Mouse (Mus musculus): ENCODE results near the gene Pp2d1. TPM values are rescaled to one million over a fixed set of nuclear protein-coding genes. Genes with fewer than 3 reads are reported as not detected.

Gene Pp2d1
- total and polyA plus RNA-seq, 3 experiments: not detected

DNA sequence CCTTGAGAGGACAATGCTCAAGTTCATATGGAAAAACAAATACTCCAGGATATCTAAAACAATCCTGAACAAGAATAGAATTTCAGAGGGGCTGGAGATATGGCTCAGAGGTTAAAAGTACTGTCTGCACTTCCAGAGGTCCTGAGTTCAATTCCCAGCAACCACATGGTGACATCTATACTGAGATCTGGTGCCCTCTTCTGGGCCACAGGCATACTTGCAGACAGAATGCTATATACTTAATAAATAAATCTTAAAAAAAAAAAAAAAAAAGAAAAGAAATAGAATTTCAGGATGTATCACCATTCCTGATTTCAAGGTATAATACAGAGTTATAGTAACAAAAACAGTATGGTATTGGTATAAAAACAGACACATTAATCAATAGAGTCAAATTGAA, 19.9 kb downstream of the Pp2d1 start:
- no peak overlapping the region for H3K27ac ChIP-seq
- H3K9ac ChIP-seq (ENCODE audit: low read depth, low read length): no peak overlapping the region
- no peak overlapping the region for H3K4me3 ChIP-seq
- TF ChIP-seq POLR2A (IDR thresholded peaks at IDR 0.05; ENCODE audit: insufficient read depth, low read depth, low read length) (no peak), CTCF (IDR thresholded peaks at IDR 0.05) (peak; percentile 35)
- no peaks in the 10 kb centered on the region for H3K79me2 ChIP-seq (replicated peaks; ENCODE audit: control insufficient read depth, insufficient read depth, low read length)
- no peaks in the 10 kb centered on the region for H3K36me3 ChIP-seq (ENCODE audit: control insufficient read depth, insufficient read depth, low read length)
- DNase-seq: no peak
- no peaks in the 10 kb centered on the region for H3K27me3 ChIP-seq (ENCODE audit: control insufficient read depth, insufficient read depth, low read length)
- no peaks in the 10 kb centered on the region for H3K4me1 ChIP-seq (ENCODE audit: control insufficient read depth, insufficient read depth, low read length)
- intact Hi-C loops (cut with DNase I): loop anchor here (10.0 kb wide), 1 partner anchor 315 kb away; no protein-coding TSS in a partner anchor

DNA sequence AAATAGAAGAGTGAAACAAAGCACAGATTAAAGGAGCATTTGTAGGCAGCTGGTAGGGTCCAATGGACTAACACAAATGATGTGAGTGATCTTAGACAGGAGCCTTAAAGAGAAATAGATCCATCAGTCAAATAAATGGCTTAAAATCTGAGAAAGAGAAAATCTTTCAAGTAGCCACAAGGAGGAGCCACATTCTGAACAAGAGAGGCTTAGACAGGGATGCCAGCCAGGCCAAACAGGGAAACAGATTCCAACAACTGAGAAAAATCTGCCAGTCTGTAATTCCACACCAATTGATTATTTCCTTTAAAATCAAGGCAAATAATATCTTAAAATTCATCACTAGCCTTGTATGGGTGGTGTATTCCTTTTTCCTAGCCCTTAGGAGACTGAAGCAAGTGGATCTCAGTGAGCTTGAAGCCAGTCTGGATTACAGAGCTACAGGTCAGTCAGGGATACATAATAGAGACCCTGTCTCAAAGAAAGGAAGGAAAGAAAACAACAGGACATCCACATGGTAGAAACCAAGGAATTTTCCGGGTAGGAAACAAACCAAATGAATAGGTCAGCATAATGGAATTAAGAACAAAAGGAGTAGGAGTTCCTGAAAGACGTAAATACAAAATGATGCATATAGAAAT, 26.8 kb downstream of the Pp2d1 start:
- Histone ChIP-seq H3K9ac (ENCODE audit: low read depth, low read length) (no peak overlapping the region), H3K27me3 (ENCODE audit: control insufficient read depth, insufficient read depth, low read length) (no peaks in the 10 kb centered on the region), H3K79me2 (replicated peaks; ENCODE audit: control insufficient read depth, insufficient read depth, low read length) (no peaks in the 10 kb centered on the region), H3K4me3 (no peak overlapping the region), H3K27ac (no peak overlapping the region), H3K4me1 (ENCODE audit: control insufficient read depth, insufficient read depth, low read length) (no peaks in the 10 kb centered on the region), H3K36me3 (ENCODE audit: control insufficient read depth, insufficient read depth, low read length) (no peaks in the 10 kb centered on the region; the same call in 1 of the 2 replicates)
- DNase-seq: peak in 1 of 2 experiments; percentile 6
- WGBS: 60% methylated on average over 2 of the region's 2 CpGs
- TF ChIP-seq EP300 (IDR thresholded peaks at IDR 0.05; ENCODE audit: insufficient read depth, low read depth, low read length) (no peak), CTCF (IDR thresholded peaks at IDR 0.05) (peak; percentile 75)
- intact Hi-C loops (cut with DNase I): loop anchor here (10.0 kb wide), 1 partner anchor 322 kb away; no protein-coding TSS in a partner anchor

DNA sequence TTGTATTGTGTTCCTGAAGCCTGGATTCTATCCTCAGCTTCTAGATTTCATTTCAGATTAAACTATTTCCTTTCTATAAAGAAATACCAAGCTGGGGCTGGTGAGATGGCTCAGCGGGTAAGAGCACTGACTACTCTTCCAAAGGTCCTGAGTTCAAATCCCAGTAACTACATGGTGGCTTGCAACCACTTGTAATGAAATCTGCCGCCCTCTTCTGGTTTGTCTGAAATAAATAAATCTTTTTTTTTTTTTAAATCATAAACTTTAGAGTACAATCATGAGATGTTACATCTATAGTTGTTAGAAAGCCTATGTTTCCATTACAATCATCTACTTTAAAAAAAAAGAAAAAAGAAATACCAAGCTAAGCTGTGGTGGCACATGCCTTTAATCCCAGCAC, 36.3 kb downstream of the Pp2d1 start:
- DNase-seq: no peak
- intact Hi-C loops (cut with DNase I): no loop called here
- H3K27ac ChIP-seq: no peak overlapping the region
- no peak overlapping the region for H3K9ac ChIP-seq (ENCODE audit: low read depth, low read length)
- peak; percentile 14; the same call in 1 of the 2 replicates for TF ChIP-seq CTCF (IDR thresholded peaks at IDR 0.05)
- TF ChIP-seq EP300 (IDR thresholded peaks at IDR 0.05; ENCODE audit: insufficient read depth, low read depth, low read length): no peak
- TF ChIP-seq POLR2A (IDR thresholded peaks at IDR 0.05; ENCODE audit: insufficient read depth, low read depth, low read length): no peak
- WGBS: 100% methylated on average over 2 of the region's 2 CpGs
- H3K79me2 ChIP-seq (replicated peaks; ENCODE audit: control insufficient read depth, insufficient read depth, low read length): no peaks in the 10 kb centered on the region
- no peak overlapping the region for H3K4me3 ChIP-seq
- no peaks in the 10 kb centered on the region for H3K27me3 ChIP-seq (ENCODE audit: control insufficient read depth, insufficient read depth, low read length)
- H3K36me3 ChIP-seq (ENCODE audit: control insufficient read depth, insufficient read depth, low read length): peaks cover 2% of the 10 kb centered on the region
- no peaks in the 10 kb centered on the region for H3K4me1 ChIP-seq (ENCODE audit: control insufficient read depth, insufficient read depth, low read length)

DNA sequence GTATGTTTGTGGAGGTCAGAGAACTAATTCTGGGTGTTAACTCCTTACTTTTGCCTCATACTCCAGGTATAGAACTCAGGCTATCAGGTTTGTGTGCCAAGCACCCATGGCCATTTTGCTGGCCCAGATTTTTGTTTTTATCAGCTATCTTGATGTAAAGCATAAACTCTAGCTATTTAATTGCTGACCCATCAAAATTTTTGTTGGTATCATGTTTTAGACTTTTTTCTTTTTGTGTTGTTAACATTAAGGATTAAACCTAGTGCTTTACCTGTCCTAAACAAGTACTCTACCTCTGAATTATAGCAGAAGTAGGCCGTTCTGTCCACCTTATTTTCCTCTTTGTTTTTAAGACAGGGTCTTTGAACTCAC, 50.3 kb downstream of the Pp2d1 start:
- peaks cover 31% of the 10 kb centered on the region for H3K36me3 ChIP-seq (ENCODE audit: control insufficient read depth, insufficient read depth, low read length)
- TF ChIP-seq EP300 (IDR thresholded peaks at IDR 0.05; ENCODE audit: insufficient read depth, low read depth, low read length): no peak
- TF ChIP-seq POLR2A (IDR thresholded peaks at IDR 0.05; ENCODE audit: insufficient read depth, low read depth, low read length): no peak
- no peak for TF ChIP-seq CTCF (IDR thresholded peaks at IDR 0.05)
- H3K27ac ChIP-seq: no peak overlapping the region

DNA sequence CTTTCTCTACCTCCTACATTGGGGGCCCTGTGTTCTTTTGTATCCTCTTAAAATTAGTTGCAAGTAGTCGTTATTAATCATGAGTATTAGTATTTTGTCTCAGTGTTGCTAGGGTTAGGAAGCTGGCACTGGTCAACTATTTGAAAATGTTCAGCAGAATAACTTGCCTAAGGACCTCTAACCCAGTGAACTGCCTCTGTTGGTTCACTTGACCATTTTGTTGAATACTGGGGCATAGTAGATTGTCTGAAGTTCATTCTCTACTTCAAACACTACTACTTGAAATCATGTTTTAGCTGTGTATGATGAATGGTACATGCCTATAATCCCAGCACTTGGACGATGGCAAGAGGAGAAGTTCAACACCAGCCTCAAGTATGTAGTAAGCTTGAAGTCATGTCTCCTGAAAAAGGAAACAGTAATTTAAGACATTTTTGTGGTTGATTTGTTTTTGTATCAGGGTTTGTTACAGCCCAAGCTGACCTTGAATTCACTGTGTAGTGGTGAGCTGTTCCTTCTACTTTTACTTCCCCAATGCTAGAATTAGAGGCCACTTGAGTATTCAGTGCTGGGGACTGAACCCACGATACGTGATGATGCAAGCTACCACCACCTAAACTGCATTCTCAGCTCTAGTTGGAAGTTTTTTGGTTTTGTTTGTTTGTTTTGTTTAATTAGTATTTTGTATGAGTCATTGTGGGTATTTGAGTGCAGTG, 50.8 kb downstream of the Pp2d1 start:
- H3K36me3 ChIP-seq (ENCODE audit: control insufficient read depth, insufficient read depth, low read length): peaks cover 30% of the 10 kb centered on the region
- no peaks in the 10 kb centered on the region for H3K27me3 ChIP-seq (ENCODE audit: control insufficient read depth, insufficient read depth, low read length)
- H3K79me2 ChIP-seq (replicated peaks; ENCODE audit: control insufficient read depth, insufficient read depth, low read length): peaks cover 3% of the 10 kb centered on the region; the same call in 1 of the 2 replicates
- H3K9ac ChIP-seq (ENCODE audit: low read depth, low read length): no peak overlapping the region
- whole genome bisulfite sequencing: 79% methylated on average over 4 of the region's 4 CpGs
- peaks cover 2% of the 10 kb centered on the region for H3K4me1 ChIP-seq (ENCODE audit: control insufficient read depth, insufficient read depth, low read length)
- no peak for DNase-seq
- TF ChIP-seq EP300 (IDR thresholded peaks at IDR 0.05; ENCODE audit: insufficient read depth, low read depth, low read length) (no peak), CTCF (IDR thresholded peaks at IDR 0.05) (no peak), POLR2A (IDR thresholded peaks at IDR 0.05; ENCODE audit: insufficient read depth, low read depth, low read length) (no peak)
- H3K4me3 ChIP-seq: no peak overlapping the region
- intact Hi-C loops (cut with DNase I): no loop called here
- H3K27ac ChIP-seq: no peak overlapping the region

More for the DNA sequence above, 50.3 kb downstream of the Pp2d1 start:
- 95% methylated on average over 1 of the region's 1 CpGs for WGBS
- Histone ChIP-seq H3K4me3 (no peak overlapping the region), H3K79me2 (replicated peaks; ENCODE audit: control insufficient read depth, insufficient read depth, low read length) (peaks cover 3% of the 10 kb centered on the region; the same call in 1 of the 2 replicates), H3K4me1 (ENCODE audit: control insufficient read depth, insufficient read depth, low read length) (peaks cover 2% of the 10 kb centered on the region), H3K27me3 (ENCODE audit: control insufficient read depth, insufficient read depth, low read length) (no peaks in the 10 kb centered on the region), H3K9ac (ENCODE audit: low read depth, low read length) (no peak overlapping the region)
- intact Hi-C loops (cut with DNase I): no loop called here
- DNase-seq: no peak

DNA sequence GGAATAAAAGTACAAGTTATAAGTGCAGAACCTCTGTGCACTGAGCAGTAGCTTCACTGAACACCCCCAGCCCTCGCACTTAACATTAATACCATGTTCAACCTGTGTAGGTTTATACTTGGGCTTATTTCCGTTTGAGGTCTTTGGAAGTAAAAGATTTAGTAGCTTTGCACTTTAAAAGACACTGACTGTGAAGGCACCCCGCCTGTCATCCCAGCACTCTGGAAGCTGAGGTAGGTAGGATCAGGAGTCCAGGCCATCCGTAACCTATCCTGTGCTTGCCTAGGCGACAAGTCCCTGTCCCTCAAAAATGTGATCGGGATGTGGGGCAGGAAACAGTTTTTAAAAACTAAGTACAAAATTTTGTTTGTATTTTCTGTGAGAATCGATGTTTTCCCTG, 58.8 kb downstream of the Pp2d1 start:
- Histone ChIP-seq H3K27me3 (ENCODE audit: control insufficient read depth, insufficient read depth, low read length) (no peaks in the 10 kb centered on the region), H3K27ac (peak overlapping the region; percentile 99; the same call in 1 of the 2 replicates), H3K9ac (ENCODE audit: low read depth, low read length) (peak overlapping the region; percentile 43), H3K4me1 (ENCODE audit: control insufficient read depth, insufficient read depth, low read length) (peaks cover 7% of the 10 kb centered on the region), H3K36me3 (ENCODE audit: control insufficient read depth, insufficient read depth, low read length) (peaks cover 26% of the 10 kb centered on the region), H3K4me3 (peak overlapping the region; percentile 97), H3K79me2 (replicated peaks; ENCODE audit: control insufficient read depth, insufficient read depth, low read length) (no peaks in the 10 kb centered on the region; the same call in none of the 2 replicates)
- TF ChIP-seq POLR2A (IDR thresholded peaks at IDR 0.05; ENCODE audit: insufficient read depth, low read depth, low read length): no peak
- no peak for TF ChIP-seq CTCF (IDR thresholded peaks at IDR 0.05)
- no peak for DNase-seq
- intact Hi-C loops (cut with DNase I): no loop called here
- 21% methylated on average over 7 of the region's 7 CpGs for WGBS
